Mouse (Mus musculus) thymus, adult 2 months (tissue): Measurements from ENCODE around the gene Hoxa7.

Experiments used
- CTCF ChIP-seq: fragments of 200-500 bp; IDR thresholded peaks from 2 replicates; pipeline ENCODE4 v1.5.1; 2012; ENCODE audit warnings: mild to moderate bottlenecking, control low read depth, low read length, moderate library complexity, borderline replicate concordance; ENCODE audit not compliant: control insufficient read depth, poor library complexity, insufficient read depth; ENCODE audit errors: extremely low read depth
- POLR2A ChIP-seq: fragments of 200-500 bp; IDR thresholded peaks from 2 replicates; pipeline ENCODE4 v1.6.1; 2012; ENCODE audit warnings: mild to moderate bottlenecking, low read length, control low read depth, moderate library complexity; ENCODE audit not compliant: control insufficient read depth, poor library complexity, insufficient read depth; ENCODE audit errors: extremely low read depth

DNA sequence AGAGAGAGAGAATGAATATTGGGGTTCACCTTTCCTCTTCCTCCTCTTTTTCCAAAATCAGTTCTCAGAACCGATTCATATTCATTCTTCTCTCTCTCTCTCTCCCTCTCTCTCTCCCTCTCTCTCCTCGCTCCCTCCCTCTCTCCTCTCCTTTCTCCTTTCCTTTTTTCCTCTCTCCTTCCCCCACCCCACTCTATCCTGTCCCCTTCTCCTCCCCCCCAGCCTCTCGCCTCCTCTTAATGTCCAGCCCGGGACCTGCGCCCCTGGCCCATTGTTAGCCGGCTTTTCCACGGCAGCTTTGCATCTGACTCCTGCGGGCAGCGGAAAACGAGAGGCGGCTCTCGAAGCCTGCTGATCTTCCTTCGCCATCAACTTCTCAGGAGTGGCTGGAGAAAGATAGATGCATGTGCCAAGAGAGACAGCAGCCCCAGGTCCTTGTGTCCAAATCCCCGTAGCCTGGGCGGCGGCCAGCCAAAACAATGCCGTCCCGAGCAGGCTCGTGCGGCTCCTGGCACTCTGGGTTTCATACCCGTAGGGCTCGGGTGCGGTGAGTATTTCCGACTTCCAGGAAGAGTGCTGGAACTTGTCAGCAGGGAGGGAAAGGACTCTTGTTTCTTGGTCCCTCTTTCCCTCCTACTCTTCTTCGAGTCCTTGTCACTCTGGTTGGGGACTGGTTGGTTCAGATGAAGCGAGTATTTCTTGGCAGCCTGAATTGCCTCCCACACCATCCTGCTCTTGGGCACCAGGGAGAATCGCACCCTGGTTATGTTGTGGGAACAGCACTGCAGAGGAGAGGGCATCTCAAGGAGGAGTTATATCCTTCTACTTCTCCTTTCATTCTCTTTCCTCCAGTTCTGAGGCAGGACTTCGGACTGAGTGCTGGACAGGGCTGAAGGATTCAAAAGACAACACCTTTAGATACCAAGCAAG, 55.9 kb downstream of the Hoxa7 start:
- TF ChIP-seq CTCF (no peak), POLR2A (no peak)
